Mouse (Mus musculus) cortical plate, adult 2 months (tissue): Measurements from ENCODE around the gene Hydin. TPM values are rescaled to one million over a fixed set of nuclear protein-coding genes. Genes with fewer than 3 reads are reported as not detected.
"Not testable (repeated sequence)": the region's sequence is repeated elsewhere in the genome, so short reads cannot be mapped to it uniquely, and the experiment has no call there.

Experiments used
- H3K27ac ChIP-seq: fragments of 200-500 bp; 2 replicates; pipeline ENCODE4 v1.5.1; 2012; ENCODE audit warnings: low read length, control low read depth, inconsistent platforms; ENCODE audit not compliant: insufficient read depth
- H3K4me1 ChIP-seq: fragments of 200-500 bp; 2 replicates; pipeline ENCODE4 v1.6.1; 2011; ENCODE audit warnings: low read length; ENCODE audit not compliant: control insufficient read depth, insufficient read depth
- H3K4me3 ChIP-seq: fragments of 200-500 bp; 2 replicates; pipeline ENCODE4 v1.5.1; 2011; ENCODE audit warnings: mild to moderate bottlenecking, low read length, control low read depth; ENCODE audit not compliant: insufficient read depth
- CTCF ChIP-seq: fragments of 200-500 bp; IDR thresholded peaks from 2 replicates; pipeline ENCODE4 v1.5.1; 2011; ENCODE audit warnings: mild to moderate bottlenecking, control low read depth, low read length; ENCODE audit not compliant: insufficient read depth; ENCODE audit errors: extremely low read depth
- POLR2A ChIP-seq: fragments of 200-500 bp; IDR thresholded peaks from 2 replicates; pipeline ENCODE4 v1.6.1; 2011; ENCODE audit warnings: mild to moderate bottlenecking, low read length, control low read depth; ENCODE audit not compliant: insufficient read depth; ENCODE audit errors: extremely low read depth
- polyA plus RNA-seq: library from polyadenylated mRNA; depleted of rRNA; stranded (reverse); fragments of >200 nt; gene quantifications from 2 replicates; pipeline ENCODE4 v1.2.3, GENCODE M21; 2012

The Hydin gene
- polyA plus RNA-seq, 1 experiment = 0.23 TPM

DNA sequence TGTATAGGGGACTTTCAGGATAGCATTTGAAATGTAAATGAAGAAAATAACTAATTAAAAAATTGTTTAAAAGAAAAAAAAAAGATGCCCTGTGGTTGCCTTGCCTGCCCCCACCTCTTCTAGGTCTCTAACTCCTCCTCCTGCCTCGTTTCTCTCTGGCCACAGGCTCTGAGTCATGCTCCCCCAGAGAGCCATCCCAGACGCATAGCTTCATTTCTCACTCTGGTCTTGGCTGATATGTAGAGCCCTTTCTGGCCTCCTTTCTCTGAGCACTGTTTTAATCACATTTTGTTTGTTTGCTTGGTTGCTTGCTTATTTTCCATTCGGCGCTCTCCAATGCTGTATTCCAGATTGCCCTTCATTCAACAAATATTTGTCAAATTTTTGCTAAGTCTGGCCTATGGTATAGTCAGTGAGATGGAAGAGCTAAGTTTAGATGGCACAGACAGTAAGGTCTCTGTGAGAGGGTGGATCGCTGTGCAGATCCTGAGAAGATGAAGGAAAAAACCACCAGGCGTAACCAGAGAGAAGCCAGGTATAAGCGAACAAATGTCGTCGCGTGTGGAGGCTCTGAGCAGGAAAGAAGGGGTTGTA, 57.3 kb downstream of the Hydin start:
- no peak overlapping the region for H3K27ac ChIP-seq
- no peaks in the 10 kb centered on the region for H3K4me1 ChIP-seq
- no peak overlapping the region for H3K4me3 ChIP-seq
- no peak for TF ChIP-seq CTCF
- TF ChIP-seq POLR2A = no peak

GRCm38 (mm10) chr8:110327120-110327519, 60.3 kb downstream of the Hydin start:
- not testable (repeated sequence) for H3K4me1 ChIP-seq, H3K27ac ChIP-seq, H3K4me3 ChIP-seq

GRCm38 (mm10) chr8:110333376-110333775, 66.6 kb downstream of the Hydin start:
- Histone ChIP-seq H3K4me1 (no peaks in the 10 kb centered on the region), H3K4me3 (no peak overlapping the region), H3K27ac (no peak overlapping the region)
- TF ChIP-seq POLR2A (no peak), CTCF (no peak)

GRCm38 (mm10) chr8:110339447-110339846, 72.7 kb downstream of the Hydin start:
- H3K27ac ChIP-seq = no peak overlapping the region
- H3K4me1 ChIP-seq = no peaks in the 10 kb centered on the region
- no peak overlapping the region for H3K4me3 ChIP-seq
- TF ChIP-seq POLR2A = no peak
- no peak for TF ChIP-seq CTCF

DNA sequence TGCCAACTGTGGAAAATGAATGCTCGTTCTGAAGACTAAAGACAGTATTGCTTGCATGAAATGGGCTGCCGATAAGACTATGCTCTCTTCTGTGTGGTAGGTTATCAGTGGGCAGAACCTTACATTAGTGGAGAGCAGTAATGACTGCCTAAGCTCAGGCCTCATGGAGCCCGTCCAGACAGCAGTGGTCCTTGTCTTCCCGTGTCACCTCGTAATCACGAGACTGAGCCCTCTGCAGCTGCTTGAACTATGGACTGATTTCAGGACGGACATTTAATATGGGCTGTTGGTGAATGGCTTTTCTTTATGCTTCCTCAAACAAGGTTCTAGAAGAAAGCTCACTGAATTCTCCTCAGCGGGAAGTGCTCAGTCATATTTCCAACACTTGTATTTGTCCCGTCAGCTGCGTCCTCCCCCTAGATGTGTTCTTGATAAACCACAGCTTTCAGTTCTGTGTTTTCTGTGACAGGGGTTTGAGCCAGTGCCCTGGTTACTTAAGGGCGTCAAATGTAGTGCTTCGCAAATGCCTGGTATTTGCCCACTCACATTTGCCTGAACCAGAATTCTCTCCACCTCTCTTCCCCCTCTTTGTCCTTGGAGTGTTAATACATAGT, 73.4 kb downstream of the Hydin start:
- no peak overlapping the region for H3K27ac ChIP-seq
- TF ChIP-seq CTCF = no peak
- no peak for TF ChIP-seq POLR2A
- H3K4me1 ChIP-seq = no peaks in the 10 kb centered on the region
- H3K4me3 ChIP-seq = no peak overlapping the region

GRCm38 (mm10) chr8:110345697-110346394, 79.1 kb downstream of the Hydin start:
- TF ChIP-seq CTCF = no peak
- TF ChIP-seq POLR2A = no peak
- Histone ChIP-seq H3K4me3 (no peak overlapping the region), H3K27ac (no peak overlapping the region), H3K4me1 (no peaks in the 10 kb centered on the region)

GRCm38 (mm10) chr8:110346915-110347314, 80.1 kb downstream of the Hydin start:
- no peak overlapping the region for H3K4me3 ChIP-seq
- TF ChIP-seq POLR2A = no peak
- no peak for TF ChIP-seq CTCF
- H3K4me1 ChIP-seq = no peaks in the 10 kb centered on the region
- no peak overlapping the region for H3K27ac ChIP-seq

DNA sequence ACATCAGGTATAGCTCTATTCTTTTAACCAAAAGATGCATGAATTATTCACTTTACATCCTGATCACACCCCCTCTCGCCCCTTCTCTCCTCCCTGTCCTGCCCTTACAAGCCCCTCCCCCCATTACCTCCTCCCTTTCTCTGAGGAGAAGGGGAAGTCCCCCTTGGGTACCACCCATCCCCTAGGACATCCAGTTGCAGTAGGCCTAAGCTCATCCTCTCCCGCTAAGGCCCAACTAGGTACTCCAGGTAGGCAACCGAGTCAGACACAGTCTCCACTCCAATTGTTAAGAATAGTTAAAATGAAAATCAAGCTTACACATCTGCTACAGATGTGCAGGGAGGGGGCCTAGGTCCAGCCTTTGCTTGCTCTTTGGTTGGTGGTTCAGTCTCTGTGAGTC, 83.9 kb downstream of the Hydin start:
- no peak for TF ChIP-seq POLR2A
- H3K4me1 ChIP-seq = no peaks in the 10 kb centered on the region

GRCm38 (mm10) chr8:110351909-110352308, 85.1 kb downstream of the Hydin start:
- Histone ChIP-seq H3K4me3 (no peak overlapping the region), H3K27ac (no peak overlapping the region), H3K4me1 (no peaks in the 10 kb centered on the region)
- TF ChIP-seq CTCF = no peak
- TF ChIP-seq POLR2A = no peak

More for the DNA sequence above, 83.9 kb downstream of the Hydin start:
- Histone ChIP-seq H3K27ac (no peak overlapping the region), H3K4me3 (no peak overlapping the region)

DNA sequence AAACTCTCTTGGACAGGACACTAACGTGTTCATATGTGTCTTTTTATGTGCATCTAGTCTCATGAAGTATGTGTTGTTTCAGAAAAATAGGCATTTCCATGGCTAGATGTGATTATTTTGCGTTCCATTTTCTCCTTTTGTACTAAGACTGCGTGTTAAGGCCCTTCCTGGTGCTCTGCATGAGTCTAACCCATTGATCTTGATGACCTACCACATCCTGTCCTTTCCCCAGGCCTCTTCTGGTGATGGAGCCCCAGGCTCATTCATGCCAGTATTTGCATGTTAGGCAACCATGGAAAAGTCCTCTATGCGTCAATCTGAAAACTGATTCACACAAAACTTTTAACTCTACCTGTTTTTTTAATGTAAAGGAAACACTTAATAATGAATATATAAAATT, 96.2 kb downstream of the Hydin start:
- no peak overlapping the region for H3K27ac ChIP-seq
- H3K4me3 ChIP-seq = no peak overlapping the region
- no peaks in the 10 kb centered on the region for H3K4me1 ChIP-seq
- TF ChIP-seq POLR2A (no peak), CTCF (no peak)
